Mouse (Mus musculus): Measurements from ENCODE around the gene Ms4a3. TPM values are rescaled to one million over a fixed set of nuclear protein-coding genes. Genes with fewer than 3 reads are reported as not detected.

Ms4a3 gene
- polyA plus RNA-seq (2012; fragmentation: generic; extraction: Trizol): not detected

- TF ChIP-seq TCF3 (IDR thresholded peaks at IDR 0.05; ENCODE audit: insufficient read length, low read depth) (no peak), MAX (IDR thresholded peaks at IDR 0.05; ENCODE audit: low read depth) (no peak), SRF (IDR thresholded peaks at IDR 0.05; ENCODE audit: control insufficient read depth, insufficient read length, low read depth) (no peak), CEBPB (IDR thresholded peaks at IDR 0.05; ENCODE audit: insufficient read depth, poor library complexity, severe bottlenecking) (no peak), MYOD1 (IDR thresholded peaks at IDR 0.05; ENCODE audit: control insufficient read depth in 1 of 3, insufficient read length in 2 of 3, low read depth in 2 of 3) (no peak), USF1 (IDR thresholded peaks at IDR 0.05; ENCODE audit: low read depth) (no peak), POLR2A (IDR thresholded peaks at IDR 0.05; ENCODE audit: insufficient read length, low read depth) (no peak)
- Histone ChIP-seq H3K4me3 (no peak within 1 kb of the TSS), H3K27me3 (ENCODE audit: control insufficient read depth, insufficient read depth, insufficient read length) (no peaks in the 10 kb centered on the region), H3K4me2 (ENCODE audit: low read depth) (no peak within 1 kb of the TSS), H3K36me3 (ENCODE audit: control insufficient read depth, insufficient read depth) (no peaks in the 10 kb centered on the region), H3K79me2 (ENCODE audit: control insufficient read depth, insufficient read depth) (no peaks in the 10 kb centered on the region), H3ac (ENCODE audit: control insufficient read depth, insufficient read length) (no peak within 1 kb of the TSS)
Observed at GRCm38 (mm10) chr19:11640732-11641131, at the start of gene Ms4a3. TSS of gene Ms4a3 (minus strand) at chr19:11640851.

DNA sequence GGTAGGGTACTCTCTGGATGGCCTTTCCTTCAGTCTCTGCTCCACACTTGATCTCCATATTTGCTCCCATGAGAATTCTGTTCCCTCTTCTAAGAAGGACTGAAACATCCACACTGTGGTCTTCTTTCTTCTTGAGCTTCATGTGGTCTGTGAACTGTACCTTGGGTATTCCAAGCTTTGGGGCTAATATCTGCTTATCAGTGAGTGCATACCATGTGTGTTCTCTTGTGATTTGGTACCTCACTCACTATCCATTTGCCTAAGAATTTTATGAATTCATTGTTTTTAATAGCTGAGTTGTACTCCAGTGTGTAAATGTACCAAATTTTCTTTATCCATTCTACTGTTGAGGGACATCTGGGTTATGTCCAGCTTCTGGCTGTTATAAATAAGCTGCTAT lies 20.9 kb upstream of the Ms4a3 start:
- no peaks in the 10 kb centered on the region for H3K79me2 ChIP-seq (ENCODE audit: control insufficient read depth, insufficient read depth)
- no peak overlapping the region for H3K4me3 ChIP-seq
- H3K36me3 ChIP-seq (ENCODE audit: control insufficient read depth, insufficient read depth): no peaks in the 10 kb centered on the region
- H3ac ChIP-seq (ENCODE audit: control insufficient read depth, insufficient read length): no peak overlapping the region
- TF ChIP-seq E2F4 (IDR thresholded peaks at IDR 0.05; ENCODE audit: insufficient read depth) (no peak), MYOG (IDR thresholded peaks at IDR 0.05; ENCODE audit: control insufficient read depth in 1 of 3, insufficient read depth in 1 of 3, insufficient read length in 2 of 3, low read depth in 2 of 3) (no peak), USF1 (IDR thresholded peaks at IDR 0.05; ENCODE audit: low read depth) (no peak), MAX (IDR thresholded peaks at IDR 0.05; ENCODE audit: low read depth) (no peak), CEBPB (IDR thresholded peaks at IDR 0.05; ENCODE audit: insufficient read depth, poor library complexity, severe bottlenecking) (no peak), MYOD1 (IDR thresholded peaks at IDR 0.05; ENCODE audit: control insufficient read depth in 1 of 3, insufficient read length in 2 of 3, low read depth in 2 of 3) (no peak), TCF3 (IDR thresholded peaks at IDR 0.05; ENCODE audit: insufficient read length, low read depth) (no peak), SRF (IDR thresholded peaks at IDR 0.05; ENCODE audit: control insufficient read depth, insufficient read length, low read depth) (no peak), REST (IDR thresholded peaks at IDR 0.05; ENCODE audit: insufficient read depth, insufficient read length) (no peak), POLR2AphosphoS2 (IDR thresholded peaks at IDR 0.05; ENCODE audit: insufficient read length, low read depth) (no peak), POLR2A (IDR thresholded peaks at IDR 0.05; ENCODE audit: insufficient read length, low read depth) (no peak), TCF12 (IDR thresholded peaks at IDR 0.05; ENCODE audit: insufficient read depth, poor library complexity, severe bottlenecking) (no peak)
- H3K27me3 ChIP-seq (ENCODE audit: control insufficient read depth, insufficient read depth, insufficient read length): no peaks in the 10 kb centered on the region
- H3K4me2 ChIP-seq (ENCODE audit: low read depth): no peak overlapping the region

DNA sequence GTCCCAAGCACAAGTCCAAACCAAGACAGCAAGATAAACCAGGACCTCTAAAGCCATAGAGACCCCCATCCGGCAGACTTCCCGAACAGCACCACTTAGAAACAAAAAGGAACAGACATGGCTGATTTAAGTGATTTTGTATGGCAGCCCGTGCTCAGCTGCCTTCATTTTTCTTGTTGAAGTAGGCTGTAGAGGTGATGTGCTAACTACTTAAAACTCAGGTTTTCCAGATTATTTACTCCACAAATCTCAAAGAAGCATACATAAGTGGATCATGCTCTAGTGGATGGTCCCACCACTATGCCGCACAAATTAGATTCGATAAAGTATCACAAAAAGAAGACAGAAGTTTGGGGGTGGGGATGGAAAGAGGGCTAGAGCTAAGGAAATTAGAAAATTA lies 19.8 kb upstream of the Ms4a3 start, which contains the start of gene Oosp2:
Gene Oosp2, minus strand, starts transcription at position 101 of the 400 bp plus-strand sequence.
- no peak within 1 kb of the TSS for H3K4me2 ChIP-seq (ENCODE audit: low read depth)
- no peaks in the 10 kb centered on the region for H3K36me3 ChIP-seq (ENCODE audit: control insufficient read depth, insufficient read depth)
- no peak within 1 kb of the TSS for H3ac ChIP-seq (ENCODE audit: control insufficient read depth, insufficient read length)
- no peaks in the 10 kb centered on the region for H3K27me3 ChIP-seq (ENCODE audit: control insufficient read depth, insufficient read depth, insufficient read length)
- no peak for TF ChIP-seq TCF12 (IDR thresholded peaks at IDR 0.05; ENCODE audit: insufficient read depth, poor library complexity, severe bottlenecking)
- no peak for TF ChIP-seq POLR2A (IDR thresholded peaks at IDR 0.05; ENCODE audit: insufficient read length, low read depth)
- no peak for TF ChIP-seq MAX (IDR thresholded peaks at IDR 0.05; ENCODE audit: low read depth)
- TF ChIP-seq USF1 (IDR thresholded peaks at IDR 0.05; ENCODE audit: low read depth): no peak
- TF ChIP-seq MYOG (IDR thresholded peaks at IDR 0.05; ENCODE audit: control insufficient read depth in 1 of 3, insufficient read depth in 1 of 3, insufficient read length in 2 of 3, low read depth in 2 of 3): no peak
- TF ChIP-seq TCF3 (IDR thresholded peaks at IDR 0.05; ENCODE audit: insufficient read length, low read depth): no peak
- TF ChIP-seq CEBPB (IDR thresholded peaks at IDR 0.05; ENCODE audit: insufficient read depth, poor library complexity, severe bottlenecking): no peak
- no peak for TF ChIP-seq REST (IDR thresholded peaks at IDR 0.05; ENCODE audit: insufficient read depth, insufficient read length)
- no peak for TF ChIP-seq POLR2AphosphoS2 (IDR thresholded peaks at IDR 0.05; ENCODE audit: insufficient read length, low read depth)
- no peak for TF ChIP-seq E2F4 (IDR thresholded peaks at IDR 0.05; ENCODE audit: insufficient read depth)
- TF ChIP-seq MYOD1 (IDR thresholded peaks at IDR 0.05; ENCODE audit: control insufficient read depth in 1 of 3, insufficient read length in 2 of 3, low read depth in 2 of 3): no peak
- no peak for TF ChIP-seq SRF (IDR thresholded peaks at IDR 0.05; ENCODE audit: control insufficient read depth, insufficient read length, low read depth)
- no peak within 1 kb of the TSS for H3K4me3 ChIP-seq
- H3K79me2 ChIP-seq (ENCODE audit: control insufficient read depth, insufficient read depth): no peaks in the 10 kb centered on the region

- TF ChIP-seq MAX (IDR thresholded peaks at IDR 0.05; ENCODE audit: low read depth): no peak
- H3K27me3 ChIP-seq (ENCODE audit: control insufficient read depth, insufficient read depth, insufficient read length): no peaks in the 10 kb centered on the region
- no peak overlapping the region for H3K4me3 ChIP-seq
- H3K4me2 ChIP-seq (ENCODE audit: low read depth): no peak overlapping the region
- no peaks in the 10 kb centered on the region for H3K79me2 ChIP-seq (ENCODE audit: control insufficient read depth, insufficient read depth)
- H3ac ChIP-seq (ENCODE audit: control insufficient read depth, insufficient read length): no peak overlapping the region
- H3K36me3 ChIP-seq (ENCODE audit: control insufficient read depth, insufficient read depth): no peaks in the 10 kb centered on the region
Observed at GRCm38 (mm10) chr19:11659142-11659541, 18.5 kb upstream of the Ms4a3 start.

- no peaks in the 10 kb centered on the region for H3K79me2 ChIP-seq (ENCODE audit: control insufficient read depth, insufficient read depth)
- H3K4me3 ChIP-seq: no peak overlapping the region
- no peak overlapping the region for H3ac ChIP-seq (ENCODE audit: control insufficient read depth, insufficient read length)
- TF ChIP-seq REST (IDR thresholded peaks at IDR 0.05; ENCODE audit: insufficient read depth, insufficient read length) (no peak), USF1 (IDR thresholded peaks at IDR 0.05; ENCODE audit: low read depth) (no peak), TCF3 (IDR thresholded peaks at IDR 0.05; ENCODE audit: insufficient read length, low read depth) (no peak), POLR2AphosphoS2 (IDR thresholded peaks at IDR 0.05; ENCODE audit: insufficient read length, low read depth) (no peak), SRF (IDR thresholded peaks at IDR 0.05; ENCODE audit: control insufficient read depth, insufficient read length, low read depth) (no peak), E2F4 (IDR thresholded peaks at IDR 0.05; ENCODE audit: insufficient read depth) (no peak), TCF12 (IDR thresholded peaks at IDR 0.05; ENCODE audit: insufficient read depth, poor library complexity, severe bottlenecking) (no peak), MYOD1 (IDR thresholded peaks at IDR 0.05; ENCODE audit: control insufficient read depth in 1 of 3, insufficient read length in 2 of 3, low read depth in 2 of 3) (no peak), CEBPB (IDR thresholded peaks at IDR 0.05; ENCODE audit: insufficient read depth, poor library complexity, severe bottlenecking) (no peak), POLR2A (IDR thresholded peaks at IDR 0.05; ENCODE audit: insufficient read length, low read depth) (no peak), MAX (IDR thresholded peaks at IDR 0.05; ENCODE audit: low read depth) (no peak), MYOG (IDR thresholded peaks at IDR 0.05; ENCODE audit: control insufficient read depth in 1 of 3, insufficient read depth in 1 of 3, insufficient read length in 2 of 3, low read depth in 2 of 3) (no peak)
- H3K4me2 ChIP-seq (ENCODE audit: low read depth): no peak overlapping the region
- no peaks in the 10 kb centered on the region for H3K36me3 ChIP-seq (ENCODE audit: control insufficient read depth, insufficient read depth)
- H3K27me3 ChIP-seq (ENCODE audit: control insufficient read depth, insufficient read depth, insufficient read length): no peaks in the 10 kb centered on the region
Observed at GRCm38 (mm10) chr19:11649564-11649963, 8.9 kb upstream of the Ms4a3 start.

All from myocyte (in vitro differentiated cells).